Mouse (Mus musculus) layer of hippocampus, adult 2 months (tissue): ENCODE measurements around the gene Ofcc1. TPM values are rescaled to one million over a fixed set of nuclear protein-coding genes. Genes with fewer than 3 reads are reported as not detected.
A peak's percentile ranks its signal among the peaks of the same experiment; 100 is the strongest.

ENCODE experiments used
- DNase-seq, 2 experiments: peaks; one replicate each; pipeline ENCODE4 v3.0.0; 2022; ENCODE audit warnings: low spot score in 2 of 2
- H3K27ac ChIP-seq: fragments of 200-600 bp; 2 replicates; pipeline ENCODE4 v1.8.1; 2022
- H3K4me3 ChIP-seq: fragments of 200-600 bp; 2 replicates; pipeline ENCODE4 v1.8.1; 2022; ENCODE audit warnings: mild to moderate bottlenecking
- CTCF ChIP-seq: fragments of 200-600 bp; conservative IDR thresholded peaks from 2 replicates; pipeline ENCODE4 v1.8.1; 2022; ENCODE audit warnings: antibody characterized with exemption, mild to moderate bottlenecking, moderate library complexity
- total RNA-seq, 2 experiments: library from RNA; stranded (reverse); gene quantifications; 2 replicates each; pipeline ENCODE4 v1.2.3; 2021

Ofcc1 gene
- total RNA-seq, 2 experiments from 2014 or later: not detected

DNA sequence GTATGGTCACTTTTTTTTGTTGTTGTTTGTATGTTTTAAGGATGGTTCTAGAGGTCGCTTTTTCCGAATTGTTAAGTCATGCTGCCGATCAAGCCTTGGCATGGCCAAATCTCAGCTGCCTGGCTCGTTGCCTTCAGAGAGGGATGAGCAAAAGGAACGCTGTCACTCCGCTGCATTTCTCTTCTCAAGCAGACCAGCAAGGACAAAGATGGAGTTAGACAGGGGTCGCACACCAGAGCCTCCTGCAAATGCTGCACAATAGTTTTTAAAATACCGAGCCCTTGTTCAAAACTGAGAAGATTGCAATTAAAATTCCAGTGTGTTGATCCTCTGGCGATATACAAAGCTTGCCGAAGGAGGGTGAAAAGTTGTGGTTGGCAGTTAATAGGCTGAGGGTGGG is 70.4 kb downstream of the Ofcc1 start:
- H3K27ac ChIP-seq: no peak overlapping the region
- H3K4me3 ChIP-seq: no peak overlapping the region
- no peak for DNase-seq
- no peak for TF ChIP-seq CTCF

- DNase-seq: no peak
- no peak overlapping the region for H3K27ac ChIP-seq
- H3K4me3 ChIP-seq: no peak overlapping the region
- no peak for TF ChIP-seq CTCF
Measured at GRCm38 (mm10) chr13:40288650-40289049, 72.6 kb downstream of the Ofcc1 start.

GRCm38 (mm10) chr13:40287266-40288002 is 73.8 kb downstream of the Ofcc1 start:
- no peak for TF ChIP-seq CTCF
- H3K4me3 ChIP-seq: no peak overlapping the region

GRCm38 (mm10) chr13:40285234-40285791 is 75.9 kb downstream of the Ofcc1 start:
- TF ChIP-seq CTCF: no peak
- no peak for DNase-seq

More at GRCm38 (mm10) chr13:40287266-40288002, 73.8 kb downstream of the Ofcc1 start:
- no peak overlapping the region for H3K27ac ChIP-seq
- DNase-seq: no peak

DNA sequence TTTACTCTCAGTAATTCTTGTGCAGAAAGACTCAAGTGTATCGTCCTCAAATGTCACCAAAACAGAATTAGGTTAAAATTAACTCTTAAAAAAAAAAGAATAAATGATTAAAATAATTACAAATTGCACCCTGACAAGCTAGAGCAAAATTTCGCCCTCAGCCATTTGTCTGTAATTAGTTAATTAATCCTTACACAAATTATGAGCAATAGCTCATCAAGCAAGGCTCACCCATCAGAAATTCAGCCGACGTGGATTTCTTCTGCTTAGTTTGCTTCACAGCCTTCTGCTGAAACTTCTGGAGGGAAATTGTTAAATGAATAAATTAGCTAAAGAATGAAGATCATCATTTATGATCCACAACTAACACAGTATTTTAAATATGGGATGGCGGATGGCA is 80.6 kb downstream of the Ofcc1 start:
- Histone ChIP-seq H3K4me3 (no peak overlapping the region), H3K27ac (no peak overlapping the region)
- no peak for TF ChIP-seq CTCF
- no peak for DNase-seq

More at GRCm38 (mm10) chr13:40285234-40285791, 75.9 kb downstream of the Ofcc1 start:
- no peak overlapping the region for H3K27ac ChIP-seq
- no peak overlapping the region for H3K4me3 ChIP-seq

DNA sequence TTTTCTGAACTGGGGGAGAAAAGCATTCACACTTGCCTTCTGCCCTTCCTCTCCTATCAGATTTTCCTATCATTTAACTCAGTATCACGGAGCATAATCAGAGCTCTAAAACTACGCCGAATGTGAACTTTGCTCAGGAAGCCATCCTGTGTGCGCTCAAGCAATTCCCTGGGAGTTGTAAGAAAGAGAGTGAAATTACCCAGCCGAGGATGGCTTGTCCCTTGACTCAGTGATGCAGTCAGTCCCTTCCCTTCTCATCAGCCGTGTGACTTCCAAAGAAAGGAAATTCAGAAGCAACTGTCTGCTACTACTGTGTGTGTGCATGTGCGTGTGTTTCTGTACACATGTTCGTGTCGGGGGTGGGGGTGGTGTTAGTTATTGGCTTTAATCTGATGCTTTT is 93.7 kb downstream of the Ofcc1 start:
- no peak overlapping the region for H3K27ac ChIP-seq
- no peak for TF ChIP-seq CTCF
- no peak overlapping the region for H3K4me3 ChIP-seq
- no peak for DNase-seq

DNA sequence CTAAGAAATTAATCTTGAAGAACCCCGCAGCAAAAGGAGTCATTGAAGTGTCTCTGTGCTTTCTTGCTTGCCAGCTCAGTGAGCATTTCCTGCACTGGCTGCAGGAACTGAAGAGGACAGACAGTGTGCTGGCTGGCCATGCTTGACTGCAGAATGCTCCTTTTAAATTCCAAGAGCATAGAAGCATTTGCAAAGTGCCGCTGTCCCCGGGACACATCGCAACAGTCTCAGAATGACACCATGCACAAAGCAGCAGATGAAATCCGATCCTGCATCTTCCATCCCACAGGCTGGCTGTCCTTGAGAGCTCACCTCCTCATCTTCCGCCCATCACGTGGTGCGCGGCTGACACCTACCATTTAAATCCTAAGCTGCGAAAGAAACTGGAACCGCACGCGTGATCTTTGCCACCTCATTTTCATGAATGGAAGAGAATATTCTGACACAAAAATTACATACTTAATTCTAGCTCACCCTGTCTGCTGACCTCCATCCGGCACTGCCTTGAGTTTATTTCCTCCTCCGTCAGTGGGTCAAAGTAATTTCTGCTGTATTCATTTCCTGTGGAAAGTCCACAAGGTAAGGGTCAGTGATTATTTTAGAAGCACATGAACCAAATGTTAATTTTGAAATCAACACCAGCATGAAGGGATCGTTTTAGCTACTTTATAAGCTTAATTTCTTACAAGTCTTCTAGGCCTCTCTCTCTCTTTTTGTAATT is 98.0 kb downstream of the Ofcc1 start:
- Histone ChIP-seq H3K27ac (no peak overlapping the region), H3K4me3 (no peak overlapping the region)
- no peak for TF ChIP-seq CTCF
- no peak for DNase-seq

- TF ChIP-seq CTCF: no peak
Measured at GRCm38 (mm10) chr13:40258757-40259156, 102.5 kb downstream of the Ofcc1 start.

DNA sequence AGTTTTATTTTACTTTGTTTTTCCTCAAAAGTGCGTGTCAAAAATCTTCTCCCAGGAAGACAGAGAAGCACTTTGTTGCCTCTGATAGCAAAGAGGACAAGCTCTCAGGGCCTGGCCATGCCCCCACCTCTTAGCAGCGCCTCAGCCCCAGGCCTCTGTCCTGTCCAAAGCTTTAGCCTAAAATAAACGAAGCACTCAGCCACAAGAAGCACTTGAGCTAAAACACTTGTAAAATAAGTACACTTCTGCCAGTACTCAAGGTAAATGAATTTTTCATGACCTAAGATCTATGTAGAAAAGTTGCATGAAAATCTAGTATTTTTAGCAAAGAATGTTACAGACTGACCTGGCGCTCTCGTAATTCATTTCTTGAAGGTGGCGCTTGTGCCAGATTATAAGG is 117.4 kb downstream of the Ofcc1 start:
- no peak for TF ChIP-seq CTCF
- no peak overlapping the region for H3K4me3 ChIP-seq
- DNase-seq: no peak

More at GRCm38 (mm10) chr13:40258757-40259156, 102.5 kb downstream of the Ofcc1 start:
- DNase-seq: no peak
- no peak overlapping the region for H3K4me3 ChIP-seq
- H3K27ac ChIP-seq: no peak overlapping the region

GRCm38 (mm10) chr13:40236356-40236755 is 124.9 kb downstream of the Ofcc1 start:
- H3K4me3 ChIP-seq: no peak overlapping the region
- TF ChIP-seq CTCF: no peak
- no peak overlapping the region for H3K27ac ChIP-seq
- DNase-seq: peak; percentile 9 to 23

More for the DNA sequence above, 117.4 kb downstream of the Ofcc1 start:
- no peak overlapping the region for H3K27ac ChIP-seq

DNA sequence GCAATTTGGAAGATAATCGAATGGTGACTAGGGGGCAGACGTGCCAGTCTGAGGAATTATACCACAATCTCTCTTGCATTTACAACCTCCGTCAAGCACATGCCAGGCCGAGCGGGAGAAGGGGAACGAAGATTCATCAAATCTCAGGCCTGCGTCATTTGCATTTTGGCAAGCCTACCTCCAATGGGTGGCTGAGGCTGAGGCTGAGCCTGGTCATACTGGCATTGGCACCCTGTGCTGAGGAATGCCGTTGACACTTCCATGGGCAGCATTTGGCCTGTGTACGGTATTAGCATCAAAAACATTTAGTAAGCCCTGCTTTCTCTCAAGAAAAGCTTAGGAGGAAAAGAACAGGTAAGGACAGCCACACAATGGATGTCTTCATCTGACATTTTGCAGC is 152.9 kb downstream of the Ofcc1 start:
- no peak overlapping the region for H3K4me3 ChIP-seq
- TF ChIP-seq CTCF: no peak
- DNase-seq: no peak
- no peak overlapping the region for H3K27ac ChIP-seq

GRCm38 (mm10) chr13:40181786-40182185 is 179.5 kb downstream of the Ofcc1 start:
- DNase-seq: no peak
- H3K27ac ChIP-seq: no peak overlapping the region

GRCm38 (mm10) chr13:40171775-40172174 is 189.5 kb downstream of the Ofcc1 start:
- no peak for DNase-seq
- no peak for TF ChIP-seq CTCF
- Histone ChIP-seq H3K4me3 (no peak overlapping the region), H3K27ac (no peak overlapping the region)

More at GRCm38 (mm10) chr13:40181786-40182185, 179.5 kb downstream of the Ofcc1 start:
- no peak for TF ChIP-seq CTCF
- H3K4me3 ChIP-seq: no peak overlapping the region
